Mouse (Mus musculus): ENCODE measurements at regions not wholly inside any gene's neighbourhood (a gene's known extent, or its start where the extent isn't known, plus 50 kb on each side); places are given as distances from the start of the nearest gene placed in this dataset.

- Histone ChIP-seq H3K4me2 (ENCODE audit: low read depth, severe bottlenecking) (no peak overlapping the region), H3K9me3 (ENCODE audit: control insufficient read depth, low read length) (no peaks in the 10 kb centered on the region), H3K4me3 (ENCODE audit: low read depth, low read length) (no peak overlapping the region), H3K4me1 (ENCODE audit: control insufficient read depth, insufficient read depth, low read length) (peaks cover 11% of the 10 kb centered on the region), H3K27me3 (ENCODE audit: control insufficient read depth, insufficient read depth, low read length) (no peaks in the 10 kb centered on the region), H3K27ac (replicated peaks; ENCODE audit: low read depth, low read length) (no peak overlapping the region), H3K36me3 (ENCODE audit: control insufficient read depth, insufficient read depth, low read length) (no peaks in the 10 kb centered on the region), H3K9ac (ENCODE audit: low read length) (no peak overlapping the region)
- DNase-seq (ENCODE audit: low spot score) (no peak), ATAC-seq (ENCODE audit: insufficient number of reproducible peaks, low FRiP score, low TSS enrichment, low read depth) (no peak)
- WGBS: 69% methylated on average over 7 of the region's 7 CpGs
Observed at GRCm38 (mm10) chr8:49465070-49465469, 621.3 kb upstream of the Tenm3 start.

GRCm38 (mm10) chr8:49462602-49463001 lies 618.9 kb upstream of the Tenm3 start:
- peak; percentile 33 for DNase-seq (ENCODE audit: low spot score)
- no peak overlapping the region for H3K27ac ChIP-seq (replicated peaks; ENCODE audit: low read depth, low read length)
- peaks cover 11% of the 10 kb centered on the region for H3K4me1 ChIP-seq (ENCODE audit: control insufficient read depth, insufficient read depth, low read length)
- 31% methylated on average over 8 of the region's 8 CpGs for whole genome bisulfite sequencing
- no peak overlapping the region for H3K4me3 ChIP-seq (ENCODE audit: low read depth, low read length)
- no peaks in the 10 kb centered on the region for H3K36me3 ChIP-seq (ENCODE audit: control insufficient read depth, insufficient read depth, low read length)
- H3K4me2 ChIP-seq (ENCODE audit: low read depth, severe bottlenecking): no peak overlapping the region
- no peak overlapping the region for H3K9ac ChIP-seq (ENCODE audit: low read length)
- ATAC-seq (ENCODE audit: insufficient number of reproducible peaks, low FRiP score, low TSS enrichment, low read depth): no peak
- H3K9me3 ChIP-seq (ENCODE audit: control insufficient read depth, low read length): no peaks in the 10 kb centered on the region
- no peaks in the 10 kb centered on the region for H3K27me3 ChIP-seq (ENCODE audit: control insufficient read depth, insufficient read depth, low read length)

GRCm38 (mm10) chr8:49461724-49462473 lies 618.1 kb upstream of the Tenm3 start:
- H3K4me2 ChIP-seq (ENCODE audit: low read depth, severe bottlenecking): peak overlapping the region; percentile 18; the same call in 1 of the 2 replicates
- DNase-seq (ENCODE audit: low spot score): peak; percentile 64
- no peak overlapping the region for H3K9ac ChIP-seq (ENCODE audit: low read length)
- H3K27ac ChIP-seq (replicated peaks; ENCODE audit: low read depth, low read length): 0 out of 2 replicates have a peak overlapping the region, but pooled peaks have one; percentile 18
- H3K4me3 ChIP-seq (ENCODE audit: low read depth, low read length): no peak overlapping the region
- H3K9me3 ChIP-seq (ENCODE audit: control insufficient read depth, low read length): no peaks in the 10 kb centered on the region
- WGBS: 15% methylated on average over 16 of the region's 16 CpGs
- peaks cover 11% of the 10 kb centered on the region for H3K4me1 ChIP-seq (ENCODE audit: control insufficient read depth, insufficient read depth, low read length)
- no peak for ATAC-seq (ENCODE audit: insufficient number of reproducible peaks, low FRiP score, low TSS enrichment, low read depth)
- H3K27me3 ChIP-seq (ENCODE audit: control insufficient read depth, insufficient read depth, low read length): no peaks in the 10 kb centered on the region
- no peaks in the 10 kb centered on the region for H3K36me3 ChIP-seq (ENCODE audit: control insufficient read depth, insufficient read depth, low read length)

- no peaks in the 10 kb centered on the region for H3K9me3 ChIP-seq (ENCODE audit: control insufficient read depth, low read length)
- 56% methylated on average over 5 of the region's 5 CpGs for WGBS
- DNase-seq (ENCODE audit: low spot score) (no peak), ATAC-seq (ENCODE audit: insufficient number of reproducible peaks, low FRiP score, low TSS enrichment, low read depth) (no peak)
- no peaks in the 10 kb centered on the region for H3K27me3 ChIP-seq (ENCODE audit: control insufficient read depth, insufficient read depth, low read length)
- H3K27ac ChIP-seq (replicated peaks; ENCODE audit: low read depth, low read length): no peak overlapping the region
- H3K4me2 ChIP-seq (ENCODE audit: low read depth, severe bottlenecking): no peak overlapping the region
- H3K36me3 ChIP-seq (ENCODE audit: control insufficient read depth, insufficient read depth, low read length): no peaks in the 10 kb centered on the region
- no peak overlapping the region for H3K9ac ChIP-seq (ENCODE audit: low read length)
- no peaks in the 10 kb centered on the region for H3K4me1 ChIP-seq (ENCODE audit: control insufficient read depth, insufficient read depth, low read length)
- H3K4me3 ChIP-seq (ENCODE audit: low read depth, low read length): no peak overlapping the region
Observed at GRCm38 (mm10) chr8:49445444-49445843, 601.7 kb upstream of the Tenm3 start.

- Histone ChIP-seq H3K27ac (replicated peaks; ENCODE audit: low read depth, low read length) (no peak overlapping the region), H3K4me2 (ENCODE audit: low read depth, severe bottlenecking) (no peak overlapping the region), H3K27me3 (ENCODE audit: control insufficient read depth, insufficient read depth, low read length) (no peaks in the 10 kb centered on the region), H3K9ac (ENCODE audit: low read length) (no peak overlapping the region), H3K9me3 (ENCODE audit: control insufficient read depth, low read length) (no peaks in the 10 kb centered on the region), H3K4me1 (ENCODE audit: control insufficient read depth, insufficient read depth, low read length) (no peaks in the 10 kb centered on the region), H3K4me3 (ENCODE audit: low read depth, low read length) (no peak overlapping the region), H3K36me3 (ENCODE audit: control insufficient read depth, insufficient read depth, low read length) (no peaks in the 10 kb centered on the region)
- no peak for ATAC-seq (ENCODE audit: insufficient number of reproducible peaks, low FRiP score, low TSS enrichment, low read depth)
- no peak for DNase-seq (ENCODE audit: low spot score)
Observed at GRCm38 (mm10) chr8:49441270-49441669, 597.5 kb upstream of the Tenm3 start.

GRCm38 (mm10) chr8:49396519-49396918 lies 552.8 kb upstream of the Tenm3 start:
- no peak overlapping the region for H3K4me3 ChIP-seq (ENCODE audit: low read depth, low read length)
- ATAC-seq (ENCODE audit: insufficient number of reproducible peaks, low FRiP score, low TSS enrichment, low read depth): no peak
- no peak for DNase-seq (ENCODE audit: low spot score)
- H3K9ac ChIP-seq (ENCODE audit: low read length): no peak overlapping the region
- H3K4me1 ChIP-seq (ENCODE audit: control insufficient read depth, insufficient read depth, low read length): no peaks in the 10 kb centered on the region
- no peaks in the 10 kb centered on the region for H3K27me3 ChIP-seq (ENCODE audit: control insufficient read depth, insufficient read depth, low read length)
- no peaks in the 10 kb centered on the region for H3K9me3 ChIP-seq (ENCODE audit: control insufficient read depth, low read length)
- no peak overlapping the region for H3K27ac ChIP-seq (replicated peaks; ENCODE audit: low read depth, low read length)
- no peaks in the 10 kb centered on the region for H3K36me3 ChIP-seq (ENCODE audit: control insufficient read depth, insufficient read depth, low read length)
- H3K4me2 ChIP-seq (ENCODE audit: low read depth, severe bottlenecking): no peak overlapping the region
- WGBS: 85% methylated on average over 4 of the region's 4 CpGs

- Histone ChIP-seq H3K27ac (replicated peaks; ENCODE audit: low read depth, low read length) (no peak overlapping the region), H3K4me3 (ENCODE audit: low read depth, low read length) (no peak overlapping the region), H3K36me3 (ENCODE audit: control insufficient read depth, insufficient read depth, low read length) (no peaks in the 10 kb centered on the region), H3K4me1 (ENCODE audit: control insufficient read depth, insufficient read depth, low read length) (no peaks in the 10 kb centered on the region), H3K9me3 (ENCODE audit: control insufficient read depth, low read length) (no peaks in the 10 kb centered on the region), H3K9ac (ENCODE audit: low read length) (no peak overlapping the region), H3K4me2 (ENCODE audit: low read depth, severe bottlenecking) (no peak overlapping the region), H3K27me3 (ENCODE audit: control insufficient read depth, insufficient read depth, low read length) (no peaks in the 10 kb centered on the region)
- ATAC-seq (ENCODE audit: insufficient number of reproducible peaks, low FRiP score, low TSS enrichment, low read depth): no peak
- 33% methylated on average over 1 of the region's 1 CpGs for WGBS
- DNase-seq (ENCODE audit: low spot score): no peak
Observed at GRCm38 (mm10) chr8:49395029-49395428, 551.3 kb upstream of the Tenm3 start.

- DNase-seq (ENCODE audit: low spot score) (no peak), ATAC-seq (ENCODE audit: insufficient number of reproducible peaks, low FRiP score, low TSS enrichment, low read depth) (no peak)
- no peak overlapping the region for H3K9ac ChIP-seq (ENCODE audit: low read length)
- H3K27me3 ChIP-seq (ENCODE audit: control insufficient read depth, insufficient read depth, low read length): no peaks in the 10 kb centered on the region
- no peaks in the 10 kb centered on the region for H3K9me3 ChIP-seq (ENCODE audit: control insufficient read depth, low read length)
- no peak overlapping the region for H3K4me2 ChIP-seq (ENCODE audit: low read depth, severe bottlenecking)
- H3K27ac ChIP-seq (replicated peaks; ENCODE audit: low read depth, low read length): no peak overlapping the region
- no peak overlapping the region for H3K4me3 ChIP-seq (ENCODE audit: low read depth, low read length)
- no peaks in the 10 kb centered on the region for H3K36me3 ChIP-seq (ENCODE audit: control insufficient read depth, insufficient read depth, low read length)
- H3K4me1 ChIP-seq (ENCODE audit: control insufficient read depth, insufficient read depth, low read length): no peaks in the 10 kb centered on the region
- 45% methylated on average over 3 of the region's 3 CpGs for WGBS
Observed at GRCm38 (mm10) chr8:49389525-49389924, 545.8 kb upstream of the Tenm3 start.

GRCm38 (mm10) chr8:49387587-49387986 lies 543.8 kb upstream of the Tenm3 start:
- DNase-seq (ENCODE audit: low spot score): no peak
- H3K27me3 ChIP-seq (ENCODE audit: control insufficient read depth, insufficient read depth, low read length): no peaks in the 10 kb centered on the region
- H3K4me3 ChIP-seq (ENCODE audit: low read depth, low read length): no peak overlapping the region
- H3K9ac ChIP-seq (ENCODE audit: low read length): no peak overlapping the region
- no peaks in the 10 kb centered on the region for H3K9me3 ChIP-seq (ENCODE audit: control insufficient read depth, low read length)
- H3K27ac ChIP-seq (replicated peaks; ENCODE audit: low read depth, low read length): no peak overlapping the region
- H3K4me2 ChIP-seq (ENCODE audit: low read depth, severe bottlenecking): no peak overlapping the region
- no peaks in the 10 kb centered on the region for H3K4me1 ChIP-seq (ENCODE audit: control insufficient read depth, insufficient read depth, low read length)
- ATAC-seq (ENCODE audit: insufficient number of reproducible peaks, low FRiP score, low TSS enrichment, low read depth): no peak
- WGBS: 50% methylated on average over 2 of the region's 2 CpGs
- H3K36me3 ChIP-seq (ENCODE audit: control insufficient read depth, insufficient read depth, low read length): no peaks in the 10 kb centered on the region
